1 mouse cellular context compared by ENCODE assay signal in genomic region chr6:97207085-97207484, GRCm38 (mm10).
TF ChIP-seq lines count a peak whose summit lies in the region.

No protein-coding gene starts in this region.

TF ChIP-seq in MEL, 35 proteins besides CTCF, POLR2A, EP300 and RAD21 (continued from another document):
- no peak for TF ChIP-seq ZNF384 (IDR thresholded peaks at IDR 0.05; ENCODE audit: low read depth, low read length)
- TF ChIP-seq MAFK (IDR thresholded peaks at IDR 0.05; ENCODE audit: borderline replicate concordance, low read depth, low read length): 0 out of 2 replicates have a peak, but pooled peaks have one; percentile 27
- TF ChIP-seq GABPA (IDR thresholded peaks at IDR 0.05; ENCODE audit: low read depth, low read length): peak; percentile 89
- peak; percentile 99 for TF ChIP-seq ETS1 (IDR thresholded peaks at IDR 0.05; ENCODE audit: low read depth, low read length)
- TF ChIP-seq MYC (IDR thresholded peaks at IDR 0.05; ENCODE audit: low read depth, low read length): 0 out of 2 replicates have a peak, but pooled peaks have one; percentile 20
- no peak for TF ChIP-seq NRF1 (IDR thresholded peaks at IDR 0.05; ENCODE audit: insufficient read depth, low read depth, low read length, poor library complexity, severe bottlenecking)
- no peak for TF ChIP-seq MEF2A (IDR thresholded peaks at IDR 0.05; ENCODE audit: extremely low read depth, insufficient replicate concordance, low read depth, low read length, poor library complexity, severe bottlenecking)
- 0 out of 2 replicates have a peak, but pooled peaks have one; percentile 13 for TF ChIP-seq JUND (IDR thresholded peaks at IDR 0.05; ENCODE audit: low read depth, low read length)
- TF ChIP-seq KAT2A (conservative IDR thresholded peaks at IDR 0.05; ENCODE audit: low read depth, low read length): no peak
- TF ChIP-seq MXI1 (IDR thresholded peaks at IDR 0.05; ENCODE audit: low read depth, low read length): peak; percentile 66
